Mouse (Mus musculus) lung, postnatal 0 days (tissue): ENCODE measurements at regions not wholly inside any gene's neighbourhood (a gene's known extent, or its start where the extent isn't known, plus 50 kb on each side); places are given as distances from the start of the nearest gene placed in this dataset.

Source experiments
- CTCF ChIP-seq: IDR thresholded peaks from 2 replicates; pipeline ENCODE4 v1.5.1; 2016; ENCODE audit warnings: antibody characterized with exemption, mild to moderate bottlenecking
- EP300 ChIP-seq: IDR thresholded peaks from 2 replicates; pipeline ENCODE4 v1.6.1; 2016; ENCODE audit warnings: antibody characterized with exemption, mild to moderate bottlenecking, control low read depth

GRCm38 (mm10) chr4:87566616-87567015, 336.3 kb upstream of the Slc24a2 start:
- TF ChIP-seq CTCF: no peak
- no peak for TF ChIP-seq EP300
